Mouse (Mus musculus) ES-Bruce4 (cell line): ENCODE data around the gene Fam107b. TPM values are rescaled to one million over a fixed set of nuclear protein-coding genes. Genes with fewer than 3 reads are reported as not detected.

Experiments
- H3K27ac ChIP-seq: 2 replicates; pipeline ENCODE4 v1.5.1; 2012; ENCODE audit warnings: low read length, inconsistent platforms; ENCODE audit not compliant: insufficient read depth
- H3K27me3 ChIP-seq: 2 replicates; pipeline ENCODE4 v1.6.1; 2012; ENCODE audit warnings: mild to moderate bottlenecking, low read length, inconsistent platforms; ENCODE audit not compliant: control insufficient read depth, poor library complexity, insufficient read depth, severe bottlenecking
- H3K36me3 ChIP-seq: 2 replicates; pipeline ENCODE4 v1.6.1; 2012; ENCODE audit warnings: inconsistent platforms, mild to moderate bottlenecking, low read length, moderate library complexity; ENCODE audit not compliant: control insufficient read depth, poor library complexity, insufficient read depth, severe bottlenecking
- H3K4me1 ChIP-seq: one replicate; pipeline ENCODE4 v1.8.1; 2011; ENCODE audit warnings: low read length; ENCODE audit not compliant: control insufficient read depth, insufficient read depth
- H3K4me3 ChIP-seq: 2 replicates; pipeline ENCODE4 v1.5.1; 2011; ENCODE audit warnings: low read depth, mild to moderate bottlenecking, low read length
- H3K9ac ChIP-seq: 2 replicates; pipeline ENCODE4 v1.6.1; 2012; ENCODE audit warnings: low read depth, mild to moderate bottlenecking, inconsistent platforms; ENCODE audit not compliant: poor library complexity, severe bottlenecking
- H3K9me3 ChIP-seq: replicated peaks from 2 replicates; pipeline ENCODE4 v1.6.1; 2012; ENCODE audit warnings: mild to moderate bottlenecking, low read length, inconsistent platforms; ENCODE audit not compliant: control insufficient read depth, poor library complexity, insufficient read depth, severe bottlenecking
- CTCF ChIP-seq: IDR thresholded peaks from one replicate; pipeline ENCODE4 v1.8.1; 2011; ENCODE audit warnings: low read depth, low read length
- EP300 ChIP-seq: IDR thresholded peaks from 2 replicates; pipeline ENCODE4 v1.6.1; 2011; ENCODE audit warnings: low read depth, low read length; ENCODE audit not compliant: insufficient read depth
- POLR2A ChIP-seq: IDR thresholded peaks from one replicate; pipeline ENCODE4 v1.8.1; 2011; ENCODE audit warnings: low read length; ENCODE audit not compliant: insufficient read depth
- polyA plus RNA-seq: library from polyadenylated mRNA; stranded (reverse); fragments of >200 nt; gene quantifications from 2 replicates; pipeline ENCODE4 v1.2.4, GENCODE M21; 2011; ENCODE audit warnings: low read depth; ENCODE audit not compliant: missing spikeins, insufficient read depth, insufficient read length

Gene Fam107b
- polyA plus RNA-seq, 1 experiment, result 54.4 TPM

DNA sequence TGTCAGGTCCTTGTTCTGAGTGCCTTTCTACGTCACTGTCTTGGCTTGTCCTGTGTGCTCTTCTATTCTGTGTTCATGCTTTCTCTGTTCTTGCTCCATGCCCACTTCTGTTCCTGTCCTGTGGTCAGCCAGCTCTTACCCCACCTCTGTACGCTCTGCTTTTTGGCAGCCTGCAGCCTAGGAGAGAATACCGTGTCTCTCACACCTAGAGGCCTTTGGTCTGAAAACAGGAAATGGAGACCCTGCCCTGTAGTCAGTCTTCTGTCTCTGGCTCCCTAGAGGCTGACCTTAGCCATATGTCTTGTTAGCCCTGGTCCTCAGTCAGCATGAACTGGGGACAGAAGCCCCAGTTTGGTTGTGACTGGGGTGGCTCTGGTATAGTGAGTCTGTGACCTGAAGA lies 170.0 kb downstream of the Fam107b start:
- H3K36me3 ChIP-seq, result no peaks in the 10 kb centered on the region
- H3K4me1 ChIP-seq, result no peaks in the 10 kb centered on the region
- H3K9me3 ChIP-seq, result no peaks in the 10 kb centered on the region
- no peak overlapping the region for H3K9ac ChIP-seq
- H3K4me3 ChIP-seq, result no peak overlapping the region
- TF ChIP-seq EP300 (no peak), POLR2A (no peak), CTCF (no peak)
- H3K27ac ChIP-seq, result no peak overlapping the region
- H3K27me3 ChIP-seq, result no peaks in the 10 kb centered on the region

DNA sequence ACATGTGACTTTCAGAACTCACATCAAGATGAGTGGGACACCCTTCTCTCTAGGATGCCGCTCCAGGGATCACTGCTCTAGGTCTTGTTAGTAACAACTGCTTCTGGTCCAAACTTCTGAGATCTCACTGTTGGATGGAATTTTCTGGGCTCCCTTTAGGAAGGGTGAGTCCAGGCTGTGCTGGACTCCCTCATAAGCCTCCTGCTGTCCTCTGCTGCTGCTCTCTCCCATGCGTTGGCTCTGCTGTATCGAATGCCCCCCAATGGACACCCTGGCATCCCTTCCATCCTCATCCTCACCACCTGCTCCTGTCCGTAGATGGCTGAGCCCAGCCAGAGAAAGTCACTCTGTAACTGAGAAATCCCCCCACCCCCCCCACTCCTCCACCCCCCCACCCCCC lies 170.4 kb downstream of the Fam107b start:
- Histone ChIP-seq H3K9me3 (no peaks in the 10 kb centered on the region), H3K4me1 (no peaks in the 10 kb centered on the region), H3K36me3 (no peaks in the 10 kb centered on the region), H3K9ac (no peak overlapping the region), H3K4me3 (no peak overlapping the region), H3K27ac (no peak overlapping the region), H3K27me3 (no peaks in the 10 kb centered on the region)
- no peak for TF ChIP-seq CTCF
- TF ChIP-seq POLR2A, result no peak
- TF ChIP-seq EP300, result no peak

DNA sequence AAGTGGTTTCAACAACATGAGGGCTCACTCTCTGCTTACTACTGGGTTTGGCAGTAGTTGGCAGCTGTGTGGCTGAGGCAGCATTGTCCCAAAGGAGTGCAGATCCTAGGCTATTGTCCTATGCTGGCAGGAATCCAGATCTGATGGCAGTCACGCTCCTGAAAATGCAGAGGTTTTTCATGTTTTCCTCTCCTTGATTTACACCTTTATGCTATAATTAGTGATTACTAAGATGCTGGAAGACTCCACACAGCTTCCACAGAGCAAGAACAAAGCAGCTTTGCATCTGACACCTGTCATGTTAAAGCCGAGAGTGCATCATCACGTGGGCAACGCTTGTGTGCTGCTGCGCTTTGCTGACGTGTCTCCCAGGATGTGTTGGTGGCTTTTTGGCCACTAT lies 172.2 kb downstream of the Fam107b start:
- Histone ChIP-seq H3K9me3 (no peaks in the 10 kb centered on the region), H3K9ac (no peak overlapping the region), H3K36me3 (no peaks in the 10 kb centered on the region), H3K4me3 (no peak overlapping the region), H3K27ac (no peak overlapping the region), H3K4me1 (no peaks in the 10 kb centered on the region), H3K27me3 (no peaks in the 10 kb centered on the region)
- TF ChIP-seq POLR2A (no peak), EP300 (no peak)

DNA sequence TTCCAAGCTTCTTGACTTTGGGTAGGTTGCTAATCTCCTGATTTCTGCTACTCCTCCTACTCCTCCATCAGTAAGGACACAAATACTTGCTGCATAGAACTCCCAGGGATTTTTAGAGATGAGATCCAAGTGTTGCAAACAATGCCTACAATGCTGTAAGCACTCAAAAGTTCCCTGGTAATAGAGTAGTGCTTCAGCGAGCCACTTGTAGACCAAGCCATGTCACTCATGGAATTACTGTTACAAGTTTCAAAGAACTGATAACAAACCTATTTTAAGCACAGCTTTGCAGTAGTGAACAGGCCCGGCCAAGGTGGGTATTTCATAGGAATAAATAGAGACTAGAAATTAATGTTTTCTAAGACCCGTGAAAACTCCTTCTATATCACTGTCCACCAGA lies 174.8 kb downstream of the Fam107b start:
- Histone ChIP-seq H3K9ac (no peak overlapping the region), H3K36me3 (no peaks in the 10 kb centered on the region), H3K27me3 (no peaks in the 10 kb centered on the region), H3K4me1 (no peaks in the 10 kb centered on the region), H3K4me3 (no peak overlapping the region), H3K27ac (no peak overlapping the region), H3K9me3 (no peaks in the 10 kb centered on the region)
- TF ChIP-seq CTCF (no peak), POLR2A (no peak), EP300 (no peak)

DNA sequence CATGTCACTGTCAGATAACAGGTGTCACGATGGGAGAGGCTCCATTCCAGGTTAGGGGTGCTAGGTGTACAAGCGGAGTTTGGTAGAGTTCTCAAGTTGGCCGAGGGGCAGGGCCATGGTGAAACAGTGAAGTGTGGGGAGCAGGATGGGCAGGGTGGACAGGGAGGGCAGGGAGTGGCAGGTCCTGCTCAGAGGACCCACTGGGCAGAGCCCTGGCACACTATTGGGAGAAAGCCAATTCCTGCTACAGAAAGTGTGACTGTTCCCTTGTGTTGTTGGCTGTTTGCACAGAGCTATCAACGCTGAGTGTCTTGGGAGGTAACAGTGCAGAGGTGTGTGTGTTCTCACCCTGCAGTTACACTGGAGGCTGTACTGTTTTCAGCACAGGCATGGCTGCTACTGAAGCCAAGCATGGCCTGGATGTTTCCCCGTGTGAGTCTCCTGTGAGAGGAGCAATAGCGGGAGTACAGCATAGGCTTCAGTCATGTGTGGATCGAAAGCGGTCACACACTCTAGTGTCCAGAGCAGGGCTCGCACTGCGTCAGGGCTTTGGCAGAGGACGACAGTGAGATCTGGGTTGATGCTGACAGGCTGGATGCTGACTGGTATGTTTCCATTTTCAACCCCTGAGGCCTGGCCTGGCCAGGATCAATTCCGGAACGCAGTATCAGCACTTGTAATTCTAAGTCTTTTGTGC lies 175.8 kb downstream of the Fam107b start:
- Histone ChIP-seq H3K4me1 (no peaks in the 10 kb centered on the region), H3K9ac (no peak overlapping the region), H3K36me3 (no peaks in the 10 kb centered on the region), H3K4me3 (no peak overlapping the region), H3K9me3 (no peaks in the 10 kb centered on the region), H3K27me3 (no peaks in the 10 kb centered on the region), H3K27ac (no peak overlapping the region)
- no peak for TF ChIP-seq EP300
- no peak for TF ChIP-seq CTCF
- TF ChIP-seq POLR2A, result no peak

DNA sequence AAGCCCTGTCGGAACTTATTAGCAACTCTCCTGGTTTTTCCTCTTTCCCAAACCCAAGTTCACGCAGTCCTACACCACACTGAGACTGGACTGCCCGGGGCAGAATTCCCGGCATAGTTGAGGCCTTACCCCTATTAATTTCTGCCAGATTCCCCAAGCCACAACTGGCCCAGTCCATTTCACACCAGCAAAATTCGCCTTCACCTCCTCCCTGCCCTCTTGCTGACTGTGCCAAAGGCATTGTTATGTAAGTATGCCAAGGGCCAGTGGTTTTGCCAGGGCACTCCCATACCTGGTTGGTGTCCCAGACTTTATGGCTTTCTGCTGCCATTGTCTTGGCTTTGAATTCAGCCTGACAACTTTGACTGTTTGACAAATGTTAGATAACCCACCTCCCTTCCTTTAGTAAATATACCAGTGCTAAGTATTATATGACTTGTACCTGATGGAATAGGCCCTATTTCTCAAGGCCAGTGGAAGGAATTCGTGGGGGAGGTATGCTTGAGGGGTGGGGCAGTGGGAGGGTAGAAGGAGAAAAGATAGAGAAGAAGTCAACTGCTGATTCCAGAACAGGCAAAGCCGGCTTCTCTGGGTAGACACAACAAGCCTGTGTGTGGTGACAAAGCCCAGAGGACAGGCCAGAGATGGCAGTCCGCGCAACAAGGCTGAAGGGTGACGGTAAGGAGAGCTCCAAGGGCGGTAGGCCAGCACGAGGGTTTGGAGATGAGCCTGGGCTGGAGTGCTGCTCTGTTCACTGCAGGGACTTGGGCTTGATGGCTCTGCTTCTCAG lies 178.6 kb downstream of the Fam107b start:
- TF ChIP-seq POLR2A (no peak), CTCF (no peak), EP300 (no peak)
- Histone ChIP-seq H3K27ac (no peak overlapping the region), H3K36me3 (no peaks in the 10 kb centered on the region), H3K9me3 (no peaks in the 10 kb centered on the region), H3K9ac (no peak overlapping the region), H3K4me1 (no peaks in the 10 kb centered on the region), H3K4me3 (no peak overlapping the region), H3K27me3 (no peaks in the 10 kb centered on the region)
